Mouse (Mus musculus) naive thymus-derived CD4-positive, alpha-beta T cell, adult 2 months (primary cell): Measurements from ENCODE around the gene Grcc10.
A peak's percentile ranks its signal among the peaks of the same experiment; 100 is the strongest.

Experiments
- DNase-seq: peaks from one replicate; pipeline ENCODE4 v3.0.0-alpha.2; 2011; ENCODE audit warnings: low read depth

The Grcc10 gene

DNA sequence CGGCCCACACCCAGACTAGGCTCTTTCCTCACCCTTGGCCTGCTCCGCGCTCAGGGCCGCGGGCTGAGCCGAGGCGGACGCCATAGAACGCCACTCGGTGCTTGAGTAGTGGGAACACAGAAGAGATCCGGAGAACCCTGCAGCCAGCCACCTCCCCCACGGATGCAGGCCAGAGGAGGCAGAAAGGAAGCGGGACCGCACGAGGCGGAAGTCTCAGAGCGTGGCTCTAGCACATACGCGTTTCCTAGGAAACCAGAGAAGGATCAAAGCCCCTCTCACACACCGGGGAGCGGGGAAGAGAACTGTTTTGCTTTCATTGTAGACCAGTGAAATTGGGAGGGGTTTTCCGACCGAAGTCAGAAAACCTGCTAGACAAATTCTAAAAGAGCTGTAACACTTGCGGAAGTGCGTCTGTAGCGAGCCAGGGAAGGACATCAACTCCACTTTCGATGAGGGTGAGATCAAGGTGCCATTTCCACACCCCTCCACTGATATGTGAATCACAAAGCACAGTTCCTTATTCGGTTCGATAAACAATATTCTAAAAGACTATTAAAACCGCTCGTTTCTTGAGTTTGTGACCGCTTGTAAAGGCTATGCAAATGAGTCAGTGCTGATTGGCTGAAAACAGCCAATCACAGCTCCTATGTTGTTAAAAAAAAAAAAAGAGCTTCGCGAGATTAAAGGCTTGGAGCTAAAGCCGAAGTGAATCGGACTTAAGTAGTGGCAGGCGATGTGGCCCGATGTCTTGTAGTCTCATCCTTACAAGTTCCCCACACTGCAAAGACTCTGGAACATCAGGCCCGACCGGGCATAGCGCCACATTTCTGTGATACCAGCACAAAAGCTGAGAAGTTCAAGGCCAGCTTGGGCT lies at the start of gene Grcc10:
TSS of gene Grcc10 (minus strand) at position 487 of the 874 bp plus-strand sequence.
- peak; percentile 97 for DNase-seq

GRCm38 (mm10) chr6:124790121-124790520 lies 48.9 kb upstream of the Grcc10 start:
- DNase-seq, result no peak

GRCm38 (mm10) chr6:124789519-124789918 lies 48.3 kb upstream of the Grcc10 start:
- DNase-seq, result no peak

DNA sequence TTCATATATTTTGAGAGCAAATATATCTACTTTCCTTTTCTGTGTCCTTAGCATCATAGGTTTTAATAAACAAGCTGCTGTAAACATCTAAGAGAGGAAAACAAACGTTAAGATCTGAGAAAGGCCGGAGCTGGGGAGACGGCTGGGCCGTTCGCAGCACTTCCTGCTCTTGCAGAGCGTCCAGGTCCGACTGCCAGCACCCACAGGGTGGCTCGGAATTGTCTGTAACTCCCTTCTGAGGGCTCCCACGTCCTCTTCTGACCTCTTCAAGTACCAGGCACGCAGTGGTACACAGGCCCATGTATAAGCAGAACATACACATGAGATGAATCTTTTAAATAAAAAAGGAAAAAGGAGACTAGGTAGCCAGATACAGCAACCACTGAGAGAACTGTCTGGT lies 46.5 kb upstream of the Grcc10 start:
- no peak for DNase-seq

DNA sequence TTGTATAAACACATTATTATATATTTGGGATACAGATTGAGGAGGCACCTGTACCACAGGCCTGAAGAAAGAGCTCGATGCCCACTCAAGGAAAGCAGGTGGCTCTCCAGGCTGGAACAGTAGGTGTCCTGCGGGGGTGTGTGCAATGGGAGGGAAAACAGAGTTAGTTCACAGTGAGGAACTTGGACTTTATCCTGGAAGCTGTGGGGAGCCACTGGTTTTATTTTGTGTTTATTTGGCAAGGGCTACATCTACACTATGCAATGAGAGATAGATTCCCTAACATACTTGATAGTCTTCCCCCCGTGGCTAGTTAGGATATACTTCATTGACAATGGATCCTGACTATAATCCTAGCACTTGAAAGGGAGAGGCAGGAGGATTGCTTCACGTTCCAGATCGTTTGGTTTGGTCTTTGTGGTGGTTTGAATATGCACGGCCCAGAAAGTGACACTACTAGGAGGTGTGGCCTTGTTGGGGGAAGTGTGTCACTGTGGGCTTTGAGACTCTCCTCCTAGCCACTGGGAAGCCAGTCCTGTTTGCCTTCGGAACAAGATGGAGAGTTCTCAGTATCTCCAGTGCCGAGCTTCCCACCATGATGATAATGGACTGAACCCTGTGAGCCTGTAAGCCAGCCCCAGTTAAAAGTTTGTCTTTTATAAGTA lies 45.7 kb upstream of the Grcc10 start:
- DNase-seq, result no peak

GRCm38 (mm10) chr6:124782436-124782835 lies 41.3 kb upstream of the Grcc10 start:
- DNase-seq, result peak; percentile 71

- no peak for DNase-seq
These were observed 39.7 kb upstream of the Grcc10 start for GRCm38 (mm10) chr6:124780917-124781316.

DNA sequence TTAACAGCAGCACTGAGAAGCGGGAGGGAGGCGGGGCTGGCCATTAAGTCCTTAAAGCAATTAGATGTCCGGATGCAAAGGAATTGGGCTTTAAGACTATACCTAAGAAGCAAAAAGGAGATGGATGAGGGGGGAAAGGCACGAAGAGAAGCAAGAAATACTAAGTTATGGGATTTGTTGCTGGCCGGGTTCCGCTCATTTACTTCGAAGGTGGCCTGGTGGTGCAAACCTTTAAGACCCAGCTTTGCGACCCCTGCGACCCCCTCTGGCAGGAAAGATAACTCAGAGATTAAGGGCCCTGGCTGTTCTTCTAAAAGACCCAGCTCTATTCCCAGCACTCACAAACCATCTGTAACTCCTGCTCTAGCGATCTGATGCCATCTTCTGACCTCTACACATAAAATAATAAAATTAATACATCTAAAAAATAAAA lies 38.8 kb upstream of the Grcc10 start:
- no peak for DNase-seq

DNA sequence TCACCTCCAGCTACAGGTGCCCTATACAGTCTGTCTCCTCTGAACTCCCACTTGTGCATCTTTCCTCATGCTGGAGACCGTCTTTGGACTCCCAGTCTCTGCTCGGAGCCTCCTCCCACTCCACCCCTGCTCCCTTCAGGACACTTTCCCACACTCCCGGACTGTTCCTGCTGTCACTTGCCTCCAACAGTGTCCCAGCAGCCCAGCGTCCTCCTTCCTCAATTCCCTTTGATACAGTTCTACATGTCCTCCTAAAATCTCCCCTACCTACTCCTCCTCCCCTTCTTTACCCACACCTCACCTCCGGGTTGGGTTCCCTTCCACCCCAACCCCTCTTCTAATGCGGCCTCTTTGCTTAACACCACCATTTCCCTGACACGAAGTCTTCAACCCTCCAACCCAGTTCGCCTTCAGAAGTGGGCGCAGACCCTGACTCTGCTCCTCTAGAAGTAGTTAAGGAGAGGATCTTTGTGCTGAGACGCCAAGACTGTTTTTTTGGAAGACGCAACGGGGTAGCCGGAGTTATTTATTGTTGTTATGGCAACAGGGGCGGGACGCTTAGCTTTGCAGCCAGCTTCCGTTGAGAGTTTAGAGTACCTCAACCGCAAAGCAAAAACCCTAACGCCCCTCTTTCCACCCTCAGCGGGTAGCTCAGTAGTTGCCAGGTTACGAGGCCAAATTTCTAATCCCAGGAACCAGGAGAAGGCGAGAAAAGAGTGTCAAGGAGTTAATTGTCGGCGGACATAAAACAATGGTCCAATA lies 38.2 kb upstream of the Grcc10 start, which contains the start of gene Lrrc23:
TSS of gene Lrrc23 (minus strand) at position 506 of the 762 bp plus-strand sequence.
- DNase-seq, result peak; percentile 93

GRCm38 (mm10) chr6:124770511-124770910 lies 29.3 kb upstream of the Grcc10 start:
- DNase-seq, result no peak

- no peak for DNase-seq
These were observed 28.8 kb upstream of the Grcc10 start for GRCm38 (mm10) chr6:124770013-124770412.

DNA sequence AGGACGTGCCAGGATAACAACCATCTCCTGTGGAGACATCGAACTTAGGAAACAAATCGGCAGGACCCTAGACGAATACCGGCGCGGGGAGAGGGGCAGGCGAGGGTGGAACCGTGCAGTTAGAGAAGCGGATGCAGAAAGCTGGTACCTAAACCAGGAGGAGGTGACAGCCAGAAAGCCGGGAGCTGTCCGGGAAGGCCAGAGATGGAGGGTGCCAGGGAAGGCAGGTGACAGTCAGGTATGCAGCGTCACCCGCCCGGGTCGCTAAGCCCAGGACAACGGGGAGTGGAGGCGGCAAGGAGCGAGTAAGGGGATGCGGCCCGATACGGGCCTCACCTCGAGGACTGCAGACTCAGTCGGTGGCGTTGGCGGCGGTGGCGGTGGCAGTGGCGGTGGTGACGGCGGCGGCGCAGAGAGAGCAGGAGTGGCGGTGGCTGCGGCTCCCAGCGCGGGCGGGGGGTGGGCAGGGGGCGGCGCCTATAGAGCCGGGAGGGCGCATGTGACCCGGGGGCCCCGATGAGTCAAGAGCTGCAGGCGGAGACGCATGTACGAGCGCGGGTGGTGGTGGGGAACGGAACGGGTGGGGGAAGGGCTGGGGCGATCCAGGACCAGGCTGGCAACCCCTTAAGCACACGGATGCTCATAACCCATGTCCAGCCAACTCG lies 28.1 kb upstream of the Grcc10 start, which contains the start of gene Eno2:
TSS of gene Eno2 (minus strand) at position 573 of the 665 bp plus-strand sequence.
- DNase-seq, result peak; percentile 69

GRCm38 (mm10) chr6:124768704-124769044 lies 27.5 kb upstream of the Grcc10 start:
- no peak for DNase-seq

DNA sequence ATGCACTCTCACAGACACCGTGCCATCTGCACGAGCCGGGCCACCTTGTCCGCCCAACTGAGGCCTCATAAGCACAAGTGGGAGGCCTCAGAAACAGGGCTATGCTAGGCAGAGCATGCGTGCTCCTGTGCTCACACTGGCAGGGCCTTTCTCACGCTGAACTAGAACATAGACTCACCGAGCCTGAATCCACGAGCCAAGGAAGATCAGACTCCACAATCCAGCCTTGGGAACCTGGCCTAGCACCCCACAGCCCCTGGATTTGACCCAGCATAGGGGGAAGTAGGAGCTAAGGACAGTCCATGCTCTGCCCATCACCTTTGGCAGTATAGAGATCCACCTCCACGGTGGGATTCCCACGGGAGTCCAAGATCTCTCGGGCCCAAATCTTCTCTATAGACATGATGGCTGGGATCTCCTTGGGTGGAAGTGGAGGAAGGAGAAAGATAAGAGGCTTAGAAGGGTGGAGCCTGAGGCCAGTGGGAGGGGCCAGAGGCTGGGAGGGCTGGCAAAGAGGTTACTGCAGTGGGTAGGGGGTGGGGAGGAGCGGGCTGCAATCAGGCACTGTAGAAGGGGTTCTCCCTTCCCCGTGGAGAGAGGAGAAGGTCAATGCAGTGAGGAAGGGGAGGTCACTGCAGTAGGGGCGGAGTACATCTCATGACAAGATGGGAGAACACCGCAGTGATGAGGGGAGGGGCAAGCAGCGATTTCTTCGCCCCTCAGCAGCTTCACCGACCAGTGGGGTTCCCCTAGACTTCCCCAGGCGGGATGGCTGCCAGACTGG lies 26.9 kb upstream of the Grcc10 start:
- no peak for DNase-seq

DNA sequence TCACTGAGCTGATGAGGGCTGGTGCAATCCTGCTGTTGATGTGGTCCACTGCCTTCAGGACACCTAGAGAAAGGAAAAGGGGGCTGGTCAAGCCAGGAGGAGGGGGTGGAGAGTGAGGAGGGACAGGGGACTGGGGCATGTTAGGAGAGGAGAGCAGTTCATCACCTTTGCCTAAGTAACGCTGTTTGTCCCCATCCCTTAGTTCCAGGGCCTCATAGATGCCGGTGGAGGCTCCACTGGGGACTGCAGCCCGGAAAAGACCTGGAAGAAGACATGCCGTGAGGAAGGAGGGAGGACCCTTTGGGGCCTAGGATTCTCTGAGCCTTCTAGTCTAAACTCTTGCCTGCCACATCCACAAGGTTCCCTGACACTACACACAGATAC lies 26.4 kb upstream of the Grcc10 start:
- DNase-seq, result no peak

DNA sequence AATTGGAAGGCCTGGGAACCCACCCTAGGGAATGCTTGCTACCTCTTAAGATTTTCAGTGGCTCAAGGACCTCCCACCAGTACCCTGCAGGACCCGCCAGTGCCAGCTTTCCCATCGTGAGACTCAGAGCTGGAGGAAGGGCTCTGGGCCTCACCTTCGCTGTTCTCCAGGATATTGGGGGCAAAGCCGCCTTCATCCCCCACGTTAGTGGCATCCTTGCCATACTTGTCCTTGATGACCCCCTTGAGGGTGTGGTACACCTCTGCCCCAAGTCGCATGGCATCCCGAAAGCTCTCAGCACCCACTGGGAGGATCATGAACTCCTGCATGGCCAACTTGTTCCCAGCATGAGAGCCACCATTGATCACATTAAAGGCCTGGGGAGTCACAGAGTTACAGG lies 24.8 kb upstream of the Grcc10 start:
- DNase-seq, result no peak

- DNase-seq, result peak; percentile 94
These were observed 18.1 kb upstream of the Grcc10 start for GRCm38 (mm10) chr6:124759259-124759658.

GRCm38 (mm10) chr6:124758849-124759232 lies 17.7 kb upstream of the Grcc10 start:
- DNase-seq, result no peak

GRCm38 (mm10) chr6:124757909-124758848 lies 17.0 kb upstream of the Grcc10 start:
- peak; percentile 15 for DNase-seq

DNA sequence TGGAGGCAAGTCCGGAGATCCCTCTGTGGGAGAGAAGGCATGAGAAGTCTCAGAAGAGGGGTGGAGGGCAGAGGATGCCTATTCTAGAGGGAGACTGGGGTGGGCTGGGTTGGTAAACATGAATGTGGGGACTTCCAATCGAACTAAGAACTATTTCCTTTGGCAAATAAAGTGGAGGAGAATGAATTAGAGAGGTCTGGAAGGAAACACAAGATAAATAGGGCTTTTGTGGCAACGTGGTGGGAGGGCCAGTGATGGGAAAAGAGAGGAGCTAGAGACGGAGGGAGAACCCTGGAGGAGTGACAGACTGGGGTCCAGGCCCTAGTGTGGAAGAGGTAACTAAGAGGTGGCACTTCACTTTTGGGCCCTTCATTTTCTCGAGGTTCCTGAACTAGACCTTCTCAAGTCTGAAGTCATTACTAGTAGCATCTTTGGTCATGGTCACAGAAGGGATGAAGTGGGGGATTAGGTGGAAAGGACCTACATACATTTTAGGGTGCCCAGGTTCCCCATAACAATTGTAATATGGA lies 16.2 kb upstream of the Grcc10 start:
- no peak for DNase-seq
